Mouse (Mus musculus) fat pad, adult 2 months (tissue): Measurements from ENCODE around the gene Tex52.
"Not testable (repeated sequence)": the region's sequence is repeated elsewhere in the genome, so short reads cannot be mapped to it uniquely, and the experiment has no call there.

ENCODE experiments used
- DNase-seq: peaks from one replicate; pipeline ENCODE4 v3.0.0-alpha.2; 2011; ENCODE audit warnings: low read depth, low spot score; ENCODE audit errors: extremely low read depth

The Tex52 gene

DNA sequence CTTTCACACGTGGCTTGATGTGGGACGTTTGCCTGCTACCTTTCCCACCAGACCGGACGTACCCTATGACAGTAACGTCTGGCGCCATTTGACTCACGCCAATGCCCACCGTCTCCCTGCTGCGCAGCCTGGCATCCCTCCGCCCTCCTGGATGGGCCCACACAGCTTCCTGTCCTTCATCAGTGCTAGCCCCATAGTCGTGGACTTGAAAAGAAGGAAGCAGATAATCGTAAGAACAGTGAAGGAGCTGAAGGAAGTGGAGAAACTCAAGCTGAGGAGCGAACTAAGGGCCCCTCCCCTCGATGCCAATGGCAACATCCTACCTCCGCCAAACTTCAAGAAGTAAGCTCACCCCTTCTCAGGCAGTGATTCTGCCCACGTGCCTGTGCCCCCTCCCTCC lies 4.4 kb downstream of the Tex52 start:
- DNase-seq = no peak

DNA sequence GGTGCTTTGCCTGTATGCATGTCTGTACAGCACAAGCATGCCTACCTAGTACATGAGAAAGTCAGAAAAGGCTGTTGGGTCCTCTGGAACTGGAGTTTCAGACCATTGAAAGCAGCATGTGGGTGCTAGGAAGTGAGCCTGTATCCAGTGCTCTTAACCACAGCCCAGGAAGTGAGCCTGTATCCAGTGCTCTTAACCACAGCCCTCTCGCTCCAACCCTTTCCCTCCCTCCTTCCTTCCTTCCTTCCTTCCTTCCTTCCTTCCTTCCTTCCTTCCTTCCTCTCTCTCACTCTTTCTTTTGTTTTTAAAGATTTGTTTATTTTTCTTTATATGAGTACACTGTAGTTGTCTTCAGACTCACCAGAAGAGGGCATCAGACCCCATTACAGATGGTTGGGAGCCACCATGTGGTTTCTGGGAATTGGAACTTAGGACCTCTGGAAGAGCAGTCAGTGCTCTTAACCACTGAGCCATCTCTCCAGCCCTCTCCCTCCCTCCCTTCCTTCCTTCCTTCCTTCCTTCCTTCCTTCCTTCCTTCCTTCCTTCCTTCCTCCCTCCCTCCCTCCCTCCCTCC lies 5.4 kb downstream of the Tex52 start:
- DNase-seq = not testable (repeated sequence)

DNA sequence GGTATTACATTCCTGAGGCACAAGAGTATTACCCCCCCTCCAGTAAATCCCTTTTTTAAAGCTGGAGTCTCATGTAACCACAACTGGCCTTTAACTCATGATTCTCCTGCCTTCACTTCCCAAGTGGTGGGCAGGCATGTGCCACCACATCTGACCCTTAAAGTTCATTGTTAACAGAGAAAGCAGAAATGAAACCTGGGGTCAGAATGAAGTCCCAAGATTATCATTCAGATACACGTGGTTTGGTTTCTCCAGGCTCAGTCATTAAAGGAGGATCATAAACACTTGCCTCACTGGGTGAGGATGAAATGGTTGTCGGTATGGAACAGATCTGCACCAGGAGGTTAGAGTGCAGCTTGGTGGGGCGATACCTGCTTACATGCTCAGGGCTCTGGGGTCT lies 6.0 kb downstream of the Tex52 start:
- DNase-seq = no peak

DNA sequence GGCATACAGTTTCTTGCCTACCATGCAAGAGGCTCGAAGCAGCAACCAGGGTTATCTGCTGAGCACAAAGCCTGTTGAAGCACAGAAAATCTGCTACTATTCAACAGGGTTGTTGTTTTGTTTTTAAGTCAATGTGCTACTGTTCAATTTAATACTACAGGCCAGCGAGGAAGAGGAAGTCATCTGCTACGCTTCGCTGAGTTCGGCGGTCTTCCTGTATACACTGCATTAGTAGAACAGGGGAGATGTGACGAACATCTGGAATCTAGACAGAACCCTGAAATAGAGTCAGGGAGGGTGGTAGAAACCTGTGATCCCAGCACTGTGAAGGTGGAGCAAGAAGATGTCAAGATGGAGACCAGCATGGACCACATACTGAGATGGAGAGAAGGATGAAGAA lies 8.5 kb downstream of the Tex52 start:
- no peak for DNase-seq

DNA sequence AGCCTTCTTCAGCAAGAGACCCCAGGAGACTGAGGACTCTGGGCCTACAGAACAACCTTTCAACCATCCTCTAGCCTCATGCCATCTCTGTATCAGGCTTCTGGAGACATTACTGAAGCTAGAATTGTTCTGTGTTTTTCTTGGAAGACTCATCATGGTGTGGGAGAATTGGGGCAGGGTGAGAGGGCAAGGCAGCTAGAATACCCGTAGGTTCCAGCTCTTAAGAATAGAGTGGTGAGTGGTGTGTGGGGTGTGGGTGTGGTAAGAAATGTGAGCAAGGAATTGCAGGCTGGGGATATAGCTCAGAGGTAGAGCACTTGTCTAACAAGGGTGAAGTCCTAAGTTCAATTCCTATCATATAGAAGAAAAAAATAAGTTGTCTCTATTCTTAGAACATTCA lies 9.8 kb downstream of the Tex52 start:
- peak; percentile 69 for DNase-seq

DNA sequence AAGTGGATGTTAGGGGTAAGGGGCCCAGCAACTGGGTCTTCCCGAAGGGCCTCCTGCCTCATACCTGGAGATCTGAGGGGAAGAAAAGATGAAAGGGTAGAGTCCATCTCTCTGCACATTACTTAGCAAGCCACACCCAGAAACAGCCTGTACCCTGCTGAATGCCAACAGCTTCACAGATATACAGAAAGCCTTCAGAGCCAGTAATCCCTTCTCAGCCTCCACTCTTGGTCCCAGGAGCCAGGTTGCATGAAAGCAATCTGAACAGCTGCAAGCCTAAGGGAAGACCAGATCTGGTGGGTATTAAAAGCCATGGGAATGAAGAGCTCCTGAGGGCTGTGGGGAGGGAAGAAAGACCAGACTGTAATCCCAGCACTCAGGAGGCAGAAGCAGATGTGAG lies 13.9 kb downstream of the Tex52 start:
- peak; percentile 97 for DNase-seq

DNA sequence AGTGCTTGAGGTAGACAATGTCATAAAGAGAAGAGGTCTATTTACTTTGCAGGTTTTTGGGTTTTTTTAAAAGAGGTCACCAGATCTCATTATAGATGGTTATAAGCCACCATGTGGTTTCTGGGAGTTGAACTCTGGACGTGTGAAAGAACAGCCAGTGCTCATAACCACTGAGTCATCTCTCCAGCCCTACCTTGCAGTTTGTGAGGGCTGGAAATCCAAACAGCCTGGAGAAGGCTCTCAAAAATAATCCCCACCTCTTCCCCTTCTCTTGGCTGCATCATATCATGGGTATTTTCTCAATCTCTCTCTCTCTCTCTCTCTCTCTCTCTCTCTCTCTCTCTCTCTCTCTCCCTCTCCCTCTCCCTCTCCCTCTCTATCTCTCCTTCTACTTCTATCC lies 15.4 kb downstream of the Tex52 start:
- peak; percentile 84 for DNase-seq

DNA sequence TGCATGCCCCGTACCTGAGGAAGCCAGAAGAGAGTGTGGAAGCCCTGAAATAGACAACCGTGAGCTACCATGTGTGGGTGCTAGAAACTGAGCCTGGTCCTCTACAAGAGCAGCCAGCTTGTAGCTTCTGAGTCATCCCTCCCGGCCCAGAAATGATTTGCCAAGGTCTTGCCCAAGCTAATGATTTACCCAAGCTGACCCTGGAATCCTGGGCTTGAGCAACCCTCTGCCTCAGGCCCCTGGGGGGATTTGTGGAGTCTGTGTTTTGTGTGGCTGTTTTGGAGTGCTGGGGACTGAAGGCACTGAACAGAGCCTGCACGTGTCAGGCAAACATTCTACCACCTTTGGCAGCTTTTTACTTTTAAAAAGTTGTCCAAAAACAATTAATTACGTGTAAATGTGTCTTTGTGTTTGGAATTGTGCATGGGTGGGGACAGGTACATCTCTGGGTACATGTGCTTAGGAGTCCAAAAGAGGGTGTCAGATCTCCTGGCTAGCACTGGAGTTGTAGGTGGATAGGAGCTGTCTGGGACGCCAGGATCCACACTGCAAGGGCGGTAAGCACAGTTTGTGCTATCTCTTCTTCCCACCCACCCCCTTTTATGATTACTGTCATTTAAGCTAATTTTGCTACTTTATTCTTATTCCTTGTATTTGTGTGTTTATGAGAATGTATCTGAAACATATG lies 22.5 kb downstream of the Tex52 start:
- DNase-seq = peak; percentile 95

DNA sequence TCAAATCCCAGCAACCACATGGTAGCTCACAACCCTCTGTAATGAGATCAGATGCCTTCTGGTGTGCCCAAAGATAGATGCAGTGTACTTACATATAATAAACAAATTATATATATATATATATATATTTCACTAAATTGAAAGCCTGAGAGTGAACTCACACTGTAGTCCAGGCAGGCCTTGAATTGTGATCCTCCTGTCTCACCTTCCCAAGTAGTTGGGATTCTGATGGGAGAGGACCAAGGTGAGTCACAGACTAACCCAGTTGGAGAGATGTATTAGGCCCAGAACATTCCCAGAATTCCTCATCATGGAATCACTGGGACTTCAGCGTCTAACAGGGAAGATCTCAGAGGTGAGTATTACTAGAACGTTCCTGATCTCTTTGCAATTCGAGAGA lies 23.7 kb downstream of the Tex52 start, which contains the start of gene Nrip2:
Nrip2 (plus strand) TSS at position 301 of the 400 bp plus-strand sequence.
- no peak for DNase-seq

DNA sequence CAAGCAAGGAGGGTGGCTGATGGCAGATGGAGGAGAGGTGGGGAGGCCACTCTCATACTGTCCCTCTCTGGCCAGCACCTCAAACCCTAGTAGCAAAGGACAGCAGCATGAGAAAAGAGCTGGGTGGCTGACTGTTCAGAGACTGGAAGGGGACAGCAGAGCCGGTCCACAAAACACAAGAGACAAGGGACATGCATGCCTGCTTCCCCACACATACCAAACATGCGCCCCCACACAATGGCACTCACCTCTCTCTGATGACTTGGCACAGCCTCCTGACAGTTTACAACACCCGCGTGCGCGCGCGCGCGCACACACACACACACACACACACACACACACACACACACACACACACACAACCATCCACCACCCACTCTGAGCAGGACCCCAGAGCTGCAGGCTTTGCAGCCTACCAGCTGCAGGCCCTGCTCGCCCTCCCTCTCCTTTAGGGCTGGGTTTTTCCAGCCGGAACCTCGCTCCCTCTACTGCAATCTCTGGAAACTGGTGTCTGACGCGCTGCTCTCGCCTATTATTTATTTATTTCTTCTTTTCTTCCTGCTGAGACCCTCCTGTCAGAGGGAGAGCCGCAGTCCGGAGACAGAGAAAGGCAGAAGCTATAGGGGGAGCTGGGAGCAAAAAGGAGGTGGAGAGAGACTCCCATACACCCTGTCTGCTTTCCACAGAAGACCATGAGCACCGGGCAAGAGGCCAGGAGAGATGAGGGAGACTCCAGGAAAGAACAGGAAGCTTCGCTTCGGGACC lies 24.3 kb downstream of the Tex52 start:
- DNase-seq = no peak

DNA sequence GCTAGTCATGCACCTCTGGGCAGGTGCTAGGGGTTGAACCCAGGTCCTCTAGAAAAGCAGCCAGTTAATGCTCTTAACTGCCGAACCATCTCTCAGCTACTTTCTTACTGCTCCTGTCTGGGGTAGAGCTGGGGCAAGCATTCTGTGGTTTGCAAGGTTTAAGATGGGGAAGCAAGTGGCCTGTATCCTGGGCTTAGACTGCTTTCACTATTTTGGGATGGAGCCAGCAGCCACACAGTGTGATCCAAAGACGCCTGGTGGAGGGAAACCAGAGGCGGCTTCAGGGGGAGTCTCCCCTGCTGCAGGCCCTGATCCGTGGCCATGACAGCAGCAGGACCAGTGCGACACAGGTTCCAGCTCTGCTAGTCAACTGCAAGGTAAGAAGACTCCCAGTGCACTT lies 29.5 kb downstream of the Tex52 start:
- DNase-seq = no peak

DNA sequence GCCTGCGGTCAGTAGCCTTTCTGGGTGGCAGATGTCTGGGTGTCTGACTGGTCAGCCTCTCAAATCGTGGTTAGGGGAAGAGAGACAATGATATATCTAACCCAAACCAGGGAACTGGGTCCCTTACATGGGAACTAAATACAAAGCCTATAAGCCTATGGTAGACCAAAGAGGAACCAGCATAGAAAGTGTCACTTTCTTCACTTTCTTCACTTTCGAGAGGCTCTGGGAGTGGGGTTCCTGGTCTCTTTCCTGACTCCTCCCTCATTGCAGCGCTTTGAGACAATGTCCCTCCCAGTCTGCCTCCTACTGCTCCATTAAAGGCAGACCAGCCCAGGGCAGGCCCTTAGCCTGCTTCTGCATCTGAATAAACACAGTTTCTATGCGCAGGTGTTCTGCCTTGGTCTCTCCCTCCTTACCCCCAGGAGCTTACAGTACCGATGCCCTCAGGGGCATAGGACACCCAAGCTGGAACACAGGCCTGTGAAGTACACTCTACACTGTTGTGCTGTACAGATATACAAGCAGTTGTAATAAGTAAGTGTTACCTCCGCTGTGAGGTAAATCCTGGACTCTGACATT lies 33.4 kb downstream of the Tex52 start:
- no peak for DNase-seq

DNA sequence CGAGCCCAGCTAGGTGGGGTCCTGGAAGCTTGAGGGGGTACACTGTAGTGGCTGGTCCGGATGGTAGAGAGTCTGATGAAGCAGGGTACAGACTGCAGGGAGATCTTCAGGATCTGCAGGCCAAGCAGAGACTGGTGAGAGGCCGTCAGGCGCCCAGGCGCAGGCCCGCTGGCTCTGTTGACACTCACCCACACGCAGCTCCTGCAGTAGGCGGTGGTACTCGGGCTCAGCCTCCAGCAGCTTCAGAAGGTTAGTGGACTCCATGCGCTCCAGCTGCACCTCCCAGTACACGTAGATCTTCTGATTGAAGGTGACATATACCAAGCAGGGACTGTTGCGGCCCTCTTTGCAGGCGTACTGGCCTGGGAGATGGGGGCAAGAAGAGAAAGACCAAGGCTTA lies 35.0 kb downstream of the Tex52 start:
- DNase-seq = no peak

DNA sequence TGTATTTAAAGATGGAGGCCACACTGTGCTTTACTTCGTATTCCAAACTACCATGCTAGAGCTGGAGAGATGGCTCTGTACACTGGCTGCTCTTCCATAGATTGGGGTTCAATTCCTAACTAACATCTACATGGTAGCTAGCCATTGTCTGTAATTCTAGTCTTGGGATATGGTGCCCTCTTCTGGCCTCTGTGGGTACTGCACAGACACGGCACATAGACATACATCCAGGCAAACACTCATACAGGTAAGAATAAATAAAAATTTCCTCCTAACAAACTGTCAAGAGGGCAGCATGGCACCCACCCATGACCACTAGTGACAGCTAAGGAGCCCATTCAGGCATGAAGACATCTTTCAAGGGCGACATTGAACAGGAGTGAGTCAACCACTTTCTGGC lies 35.9 kb downstream of the Tex52 start:
- no peak for DNase-seq

DNA sequence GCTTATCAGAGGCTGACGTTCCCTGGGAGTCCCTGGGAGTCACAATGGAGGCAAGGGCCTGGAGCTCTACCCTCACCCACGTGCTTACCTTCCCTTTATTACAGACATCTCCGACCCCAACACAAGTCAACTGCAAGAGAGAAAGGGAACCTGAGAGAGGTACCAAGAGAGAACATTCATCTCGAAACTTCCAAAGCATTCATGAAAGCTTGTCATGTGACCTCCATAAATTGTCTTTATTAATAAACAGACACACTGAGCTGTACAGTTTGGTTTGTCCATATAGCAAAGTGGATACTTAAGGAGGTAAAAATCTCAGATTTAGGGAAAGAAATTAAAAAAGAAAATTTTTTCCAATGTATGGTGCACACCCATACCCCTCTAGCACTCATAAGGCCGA lies 40.9 kb downstream of the Tex52 start:
- DNase-seq = no peak

DNA sequence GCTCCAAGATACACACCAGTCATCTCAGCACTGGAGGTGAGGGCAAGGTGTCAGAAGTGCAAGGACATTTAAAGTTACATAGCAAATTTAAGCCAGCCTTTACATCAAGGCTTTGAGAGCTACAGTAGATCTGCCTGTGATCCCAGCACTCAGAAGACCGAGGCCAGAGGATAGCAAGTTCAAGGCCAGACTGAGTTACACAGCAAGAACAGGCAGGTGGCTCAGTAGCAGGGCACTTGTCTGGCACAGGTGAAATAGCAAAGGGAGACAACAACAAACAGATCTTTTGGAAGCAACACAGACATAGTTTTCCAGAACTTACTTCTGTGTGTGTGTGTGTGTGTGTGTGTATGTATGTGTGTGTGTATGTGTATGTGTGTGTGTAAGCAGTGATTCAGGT lies 42.8 kb downstream of the Tex52 start:
- no peak for DNase-seq

DNA sequence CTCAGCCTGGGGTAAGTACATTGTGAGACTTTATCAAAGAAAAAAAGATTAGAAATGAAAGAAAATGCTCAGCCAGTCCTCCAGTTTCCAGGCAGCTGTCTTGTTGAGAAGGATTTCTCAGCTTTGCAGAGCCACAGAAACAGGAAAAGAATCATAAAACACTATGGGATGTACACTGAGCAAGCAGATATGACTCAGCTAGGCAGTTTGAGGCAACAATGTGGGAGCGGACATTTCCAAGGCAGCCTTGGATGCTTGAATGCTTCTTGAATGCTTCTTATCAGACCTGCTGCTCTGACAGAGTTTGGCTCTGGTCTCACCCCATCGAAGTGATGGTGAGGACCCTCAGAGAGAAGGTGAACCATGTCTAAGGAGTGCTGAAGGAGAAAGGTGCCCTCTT lies 45.8 kb downstream of the Tex52 start:
- no peak for DNase-seq

DNA sequence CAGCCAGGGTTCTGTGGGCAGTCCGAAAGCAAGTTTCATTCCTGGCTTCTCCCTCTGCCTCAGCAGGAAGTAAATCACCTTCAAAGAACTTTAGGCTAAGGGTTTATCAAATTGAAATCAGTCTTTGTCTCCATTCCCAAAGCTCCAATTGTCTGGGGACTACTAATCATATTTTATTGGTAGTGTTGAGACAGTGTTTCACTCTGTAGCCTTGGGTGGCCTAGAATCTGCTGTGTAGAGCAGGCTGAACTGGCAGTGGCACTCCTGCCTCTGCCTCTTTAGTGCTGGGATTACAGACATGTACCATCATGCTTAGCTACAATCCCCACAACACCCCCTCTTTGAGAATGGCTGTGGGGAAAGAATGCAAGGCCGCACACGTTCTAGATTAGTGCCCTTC lies 46.2 kb downstream of the Tex52 start:
- DNase-seq = peak; percentile 78

DNA sequence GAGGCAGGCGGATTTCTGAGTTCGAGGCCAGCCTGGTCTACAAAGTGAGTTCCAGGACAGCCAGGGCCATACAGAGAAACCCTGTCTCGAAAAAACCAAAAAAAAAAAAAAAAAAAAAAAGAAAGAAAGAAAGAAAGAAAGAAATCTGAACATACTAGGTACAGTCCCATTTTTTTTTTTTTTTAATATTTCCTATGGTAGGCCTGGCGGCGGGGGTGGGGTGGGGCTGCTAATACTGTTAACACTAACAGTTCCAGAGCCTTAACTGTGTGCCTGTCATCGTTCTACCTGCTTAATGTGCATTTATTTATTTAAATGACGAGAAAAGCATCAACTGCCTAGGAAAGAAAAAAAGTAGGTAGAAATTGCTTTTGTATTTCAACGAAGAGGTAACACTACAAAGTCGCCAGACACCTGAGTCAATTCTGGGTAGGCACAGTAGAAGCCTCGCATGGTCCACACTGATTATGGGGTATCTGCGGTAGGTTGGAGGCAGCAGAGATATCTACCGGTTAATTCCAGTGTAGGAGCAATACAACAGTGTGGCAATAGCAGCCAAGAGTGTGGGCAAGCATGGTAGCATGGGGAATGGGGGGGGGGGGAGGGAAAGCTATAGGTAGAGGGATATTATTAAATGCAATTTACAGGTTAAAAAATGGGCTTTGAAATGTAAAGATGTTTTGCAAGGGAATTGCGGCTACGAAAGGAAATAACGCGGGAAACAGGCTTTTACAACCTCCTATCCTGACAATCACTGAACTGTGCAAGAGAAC lies 48.4 kb downstream of the Tex52 start:
- no peak for DNase-seq

DNA sequence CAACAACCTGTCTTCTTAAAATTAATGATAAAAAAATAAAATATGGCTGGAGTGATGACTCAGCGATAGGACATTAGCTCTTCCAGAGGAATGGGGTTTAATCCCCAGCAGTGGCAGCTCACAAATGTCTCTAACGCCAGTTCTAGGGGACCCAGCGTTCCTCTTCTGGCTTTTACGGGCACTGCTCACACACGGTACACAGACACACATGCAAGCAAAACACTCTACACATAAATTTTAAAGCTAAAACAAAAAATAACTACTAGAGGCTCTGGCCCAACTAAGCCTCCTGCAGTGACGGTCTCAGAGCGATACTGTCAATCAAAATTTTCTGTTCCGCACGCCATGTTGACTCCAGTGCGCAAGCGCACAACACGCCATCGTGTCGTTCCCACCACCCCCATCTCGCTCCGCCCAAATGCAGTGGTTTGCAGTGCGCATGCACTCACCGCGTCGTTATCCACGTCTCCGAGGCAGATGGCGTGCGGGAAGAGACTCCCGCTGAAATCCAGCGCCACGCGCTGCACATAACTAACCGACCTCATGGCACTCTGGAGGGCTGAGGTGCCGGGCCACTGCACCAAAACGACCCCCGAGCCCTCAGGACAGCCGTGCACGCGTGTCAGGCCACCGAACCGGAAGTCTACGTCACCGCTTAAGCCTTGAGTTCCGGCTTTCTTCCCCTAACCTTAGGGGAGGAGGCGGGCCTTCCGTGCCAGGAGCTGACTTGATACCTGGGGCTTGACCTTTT lies 49.2 kb downstream of the Tex52 start, which contains the start of gene Itfg2:
Itfg2 (minus strand) TSS at position 663 of the 751 bp plus-strand sequence.
- DNase-seq = no peak
